Mouse (Mus musculus) CH12.LX (cell line): ENCODE measurements at regions not wholly inside any gene's neighbourhood (a gene's known extent, or its start where the extent isn't known, plus 50 kb on each side); places are given as distances from the start of the nearest gene placed in this dataset.

Experiments
- E2F4 ChIP-seq: IDR thresholded peaks from 2 replicates; pipeline ENCODE4 v1.6.1; 2011; ENCODE audit warnings: low read depth, low read length, improper control_type of control experiment; ENCODE audit not compliant: insufficient replicate concordance
- JUND ChIP-seq: conservative IDR thresholded peaks from 2 replicates; pipeline ENCODE4 v1.6.1; 2011; ENCODE audit warnings: low read depth, low read length, improper control_type of control experiment
- MXI1 ChIP-seq: IDR thresholded peaks from 2 replicates; pipeline ENCODE4 v1.6.1; 2011; ENCODE audit warnings: mild to moderate bottlenecking, low read depth, low read length, improper control_type of control experiment
- POLR2A ChIP-seq: IDR thresholded peaks from 2 replicates; pipeline ENCODE4 v1.6.1; 2011; ENCODE audit warnings: low read depth, mild to moderate bottlenecking, improper control_type of control experiment, low read length
- TCF12 ChIP-seq: IDR thresholded peaks from 2 replicates; pipeline ENCODE4 v1.6.1; 2014; ENCODE audit warnings: low read depth, mild to moderate bottlenecking, inconsistent platforms, low read length, improper control_type of control experiment
- ZNF384 ChIP-seq: IDR thresholded peaks from 2 replicates; pipeline ENCODE4 v1.6.1; 2012; ENCODE audit warnings: low read depth, low read length, improper control_type of control experiment, inconsistent platforms

DNA sequence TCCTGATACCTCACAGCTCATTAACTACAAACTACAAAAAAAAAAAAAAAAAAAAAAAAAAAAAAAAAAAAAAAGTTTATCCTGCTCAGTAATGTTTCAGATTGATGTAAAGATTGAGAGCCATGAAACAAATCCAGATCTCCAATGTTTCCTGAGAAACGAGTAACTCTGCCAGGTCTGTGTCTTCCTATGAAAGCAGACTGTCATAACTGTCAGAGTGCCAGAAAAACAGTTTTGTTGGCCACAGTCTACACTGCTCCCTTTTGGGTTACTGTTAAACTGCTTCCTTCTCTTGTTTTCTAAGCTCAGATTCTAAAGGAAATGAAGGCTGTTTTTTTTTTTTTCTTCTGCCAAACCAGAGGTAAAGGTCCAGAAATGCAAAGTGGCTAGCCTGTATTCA lies 144.6 kb upstream of the Vstm2b start:
- no peak for TF ChIP-seq POLR2A
- no peak for TF ChIP-seq E2F4
- no peak for TF ChIP-seq JUND
- TF ChIP-seq TCF12, result no peak
- TF ChIP-seq MXI1, result no peak
- no peak for TF ChIP-seq ZNF384
